Mouse (Mus musculus): ENCODE measurements at regions not wholly inside any gene's neighbourhood (a gene's known extent, or its start where the extent isn't known, plus 50 kb on each side); places are given as distances from the start of the nearest gene placed in this dataset.

GRCm38 (mm10) chr3:79996803-79997202 is 112.5 kb downstream of the Fam198b start:
- no peak for DNase-seq (ENCODE audit: low spot score)

- DNase-seq (ENCODE audit: low spot score) = no peak
Measured at GRCm38 (mm10) chr3:80002335-80002734, 118.0 kb downstream of the Fam198b start.

DNA sequence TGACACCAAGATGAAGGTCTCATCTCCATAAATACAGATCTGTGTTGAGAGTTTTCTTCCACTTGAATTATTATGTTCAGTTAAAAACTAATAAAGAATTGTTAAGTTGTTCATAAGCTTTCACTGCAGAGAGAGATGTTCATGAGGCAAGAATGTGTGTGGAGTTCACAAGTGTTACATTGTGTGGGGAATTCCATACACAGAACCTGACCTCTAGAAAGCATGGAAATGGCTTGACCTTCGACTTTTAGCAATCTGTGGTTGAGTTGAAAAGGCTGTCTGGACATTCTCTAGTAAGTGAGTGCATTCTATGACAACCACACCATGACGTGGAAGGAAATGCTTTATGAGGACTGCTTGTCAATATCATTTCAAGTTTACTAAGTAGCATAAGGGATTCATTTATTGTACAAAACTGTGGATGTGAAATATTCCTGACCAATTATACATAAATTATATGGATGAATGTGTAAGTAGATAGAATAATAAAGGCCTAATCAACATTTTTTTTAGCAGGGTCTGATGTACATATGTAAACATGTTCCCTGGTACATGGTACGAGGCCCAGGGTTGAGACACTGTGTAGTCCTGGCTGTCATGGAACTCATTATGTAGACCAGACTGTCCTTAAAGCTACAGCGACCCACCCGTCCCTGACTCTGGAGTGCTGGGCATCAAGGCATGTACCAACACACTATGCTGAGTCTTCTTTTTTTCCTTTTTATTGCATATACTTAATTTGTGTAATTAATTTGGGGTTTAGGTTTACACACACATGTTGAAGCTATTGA is 119.2 kb downstream of the Fam198b start:
- DNase-seq (ENCODE audit: low spot score) = no peak

- no peak for DNase-seq (ENCODE audit: low spot score)
Measured at GRCm38 (mm10) chr3:80004556-80004955, 120.2 kb downstream of the Fam198b start.

- DNase-seq (ENCODE audit: low spot score) = no peak
Measured at GRCm38 (mm10) chr3:80004966-80005365, 120.6 kb downstream of the Fam198b start.

DNA sequence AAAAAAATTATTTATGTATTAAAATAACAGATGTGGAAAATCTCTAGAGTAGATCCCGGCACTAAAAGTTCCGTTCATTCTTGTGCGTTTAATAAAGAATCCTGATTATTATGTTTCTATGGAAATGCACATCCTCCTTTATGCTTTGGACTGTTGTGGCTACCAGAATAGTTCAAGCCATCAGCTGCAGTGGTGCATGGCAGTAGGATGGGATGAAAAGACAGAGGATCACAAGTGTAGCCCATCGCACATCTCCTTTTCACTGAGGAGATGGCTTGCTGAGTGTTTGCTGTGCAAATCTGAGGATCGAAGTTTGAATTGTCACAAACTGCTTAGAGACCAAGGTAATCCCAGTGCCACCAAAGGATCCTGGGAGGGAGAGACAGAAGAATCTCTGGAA is 121.0 kb downstream of the Fam198b start:
- DNase-seq (ENCODE audit: low spot score) = no peak

DNA sequence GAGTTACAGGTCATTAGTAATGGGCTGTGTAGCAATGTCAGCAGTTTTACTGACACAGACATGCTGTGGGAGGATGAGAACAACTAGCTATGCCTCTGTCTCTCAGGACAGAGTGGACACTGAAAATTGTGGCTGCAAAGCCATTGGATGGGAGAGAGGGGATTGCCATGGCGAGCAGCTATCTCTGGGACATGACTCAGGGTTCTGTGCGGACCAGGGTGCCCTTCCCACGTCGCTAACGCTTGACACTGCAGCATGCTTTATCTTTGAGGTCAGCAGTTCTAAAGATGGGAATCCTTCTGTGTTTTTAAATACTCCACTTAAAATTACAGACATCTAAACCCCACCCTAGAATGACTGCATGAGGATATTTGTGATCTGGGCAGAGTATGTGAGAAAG is 121.9 kb downstream of the Fam198b start:
- no peak for DNase-seq (ENCODE audit: low spot score)

DNA sequence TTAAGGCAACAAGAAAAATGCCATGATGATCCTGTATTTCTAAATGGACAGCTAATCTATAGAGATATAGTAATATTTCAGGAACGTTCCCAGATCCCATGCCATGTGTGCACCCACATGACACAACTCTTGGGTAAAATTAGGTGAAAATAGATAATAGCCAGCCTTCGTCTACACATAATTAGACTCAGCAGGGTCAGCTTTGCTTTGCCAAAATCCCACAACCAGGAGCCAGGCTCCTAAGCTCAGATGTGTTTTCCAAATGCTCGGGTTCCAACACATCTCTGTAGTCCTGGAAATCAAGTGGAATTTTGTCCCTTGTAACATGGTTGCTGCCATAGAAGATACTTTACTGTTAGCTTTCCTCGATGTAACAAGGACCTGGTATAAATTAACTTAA is 122.7 kb downstream of the Fam198b start:
- DNase-seq (ENCODE audit: low spot score) = no peak

- DNase-seq (ENCODE audit: low spot score) = no peak
Measured at GRCm38 (mm10) chr3:80009275-80009674, 124.9 kb downstream of the Fam198b start.

GRCm38 (mm10) chr3:80025795-80026194 is 141.5 kb downstream of the Fam198b start:
- no peak for DNase-seq (ENCODE audit: low spot score)

- no peak for DNase-seq (ENCODE audit: low spot score)
Measured at GRCm38 (mm10) chr3:80033071-80033470, 148.7 kb downstream of the Fam198b start.

- no peak for DNase-seq (ENCODE audit: low spot score)
Measured at GRCm38 (mm10) chr3:80038553-80039129, 154.3 kb downstream of the Fam198b start.

GRCm38 (mm10) chr3:80042756-80043484 is 158.6 kb downstream of the Fam198b start:
- DNase-seq (ENCODE audit: low spot score) = peak; percentile 44

- DNase-seq (ENCODE audit: low spot score) = no peak
Measured at GRCm38 (mm10) chr3:80049495-80050225, 165.3 kb downstream of the Fam198b start.

GRCm38 (mm10) chr3:80050920-80051319 is 166.6 kb downstream of the Fam198b start:
- no peak for DNase-seq (ENCODE audit: low spot score)

DNA sequence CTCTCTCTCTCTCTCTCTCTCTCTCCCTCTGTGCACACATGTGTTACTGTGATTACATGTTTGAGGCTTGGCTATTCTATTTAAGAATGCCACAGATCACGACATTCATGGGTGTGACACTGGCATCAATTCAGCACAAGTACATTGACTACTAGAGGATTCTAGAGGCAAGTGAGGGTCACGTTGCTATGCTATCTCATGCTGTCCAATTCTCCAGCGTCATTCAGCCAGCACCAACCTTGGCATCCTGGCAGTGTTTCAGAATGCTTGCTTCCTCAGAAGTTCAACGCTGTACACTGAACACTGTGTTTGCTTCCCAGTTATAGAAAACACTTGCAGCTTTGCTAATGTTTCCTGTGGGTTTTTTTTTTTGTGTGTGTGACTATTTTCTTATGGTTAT is 167.6 kb downstream of the Fam198b start:
- no peak for DNase-seq (ENCODE audit: low spot score)

DNA sequence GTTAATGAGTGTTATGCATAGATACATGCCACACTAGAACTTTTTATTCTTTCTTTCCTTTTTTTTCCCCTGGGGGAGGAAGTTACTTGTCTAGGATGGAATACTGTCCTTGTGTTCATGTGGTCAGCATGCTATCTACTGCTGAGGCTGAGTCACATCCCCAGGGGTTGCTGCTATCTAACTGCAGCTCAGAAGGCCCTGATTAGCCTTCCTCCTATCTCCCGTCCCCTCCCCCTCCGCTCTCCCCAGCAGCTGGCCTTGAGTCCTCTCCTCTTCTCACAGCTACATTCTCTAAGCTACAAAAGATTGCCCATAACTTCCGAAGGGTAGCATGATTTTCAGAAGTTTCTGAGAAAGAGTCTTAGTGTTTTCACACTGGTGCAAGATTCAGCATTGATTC is 168.5 kb downstream of the Fam198b start:
- peak; percentile 46 for DNase-seq (ENCODE audit: low spot score)

DNA sequence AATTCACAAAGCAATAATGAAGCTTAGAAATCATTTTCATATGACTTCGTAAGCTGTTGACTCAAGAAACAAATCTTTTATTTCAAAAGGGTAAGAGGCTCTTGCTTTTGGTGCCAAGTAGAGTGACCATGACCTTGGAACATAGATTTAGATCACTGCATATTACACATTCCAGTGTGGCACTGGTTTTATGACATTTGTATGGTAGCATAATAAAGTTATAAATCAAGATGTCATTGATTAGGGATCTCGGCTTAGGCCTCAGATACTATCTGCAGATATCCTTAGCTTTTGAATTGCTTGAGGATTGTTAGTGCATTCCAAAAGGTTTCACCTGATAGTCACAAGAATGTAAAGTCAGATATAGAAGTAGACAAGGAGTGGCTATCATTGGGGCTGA is 169.1 kb downstream of the Fam198b start:
- DNase-seq (ENCODE audit: low spot score) = no peak

GRCm38 (mm10) chr3:80056636-80057350 is 172.5 kb downstream of the Fam198b start:
- no peak for DNase-seq (ENCODE audit: low spot score)

DNA sequence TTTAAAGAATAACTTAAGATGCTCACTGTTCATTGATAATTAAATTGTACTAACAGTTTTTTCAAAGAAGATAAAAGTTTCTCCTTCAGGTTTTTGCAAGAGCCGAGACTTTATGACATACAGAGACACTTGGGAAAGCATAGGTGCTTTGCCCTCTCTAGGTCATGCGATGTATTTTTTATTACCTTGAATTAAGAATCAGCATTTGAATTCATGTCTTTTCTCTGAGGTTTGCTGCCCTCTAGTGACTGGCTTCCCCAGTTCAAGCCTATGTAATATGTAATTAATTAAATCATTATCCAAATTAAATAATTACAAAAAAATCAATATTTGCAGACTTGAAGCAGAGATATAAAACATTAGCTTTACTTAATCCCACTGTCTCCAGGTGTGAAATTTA is 174.4 kb downstream of the Fam198b start:
- DNase-seq (ENCODE audit: low spot score) = peak; percentile 77

DNA sequence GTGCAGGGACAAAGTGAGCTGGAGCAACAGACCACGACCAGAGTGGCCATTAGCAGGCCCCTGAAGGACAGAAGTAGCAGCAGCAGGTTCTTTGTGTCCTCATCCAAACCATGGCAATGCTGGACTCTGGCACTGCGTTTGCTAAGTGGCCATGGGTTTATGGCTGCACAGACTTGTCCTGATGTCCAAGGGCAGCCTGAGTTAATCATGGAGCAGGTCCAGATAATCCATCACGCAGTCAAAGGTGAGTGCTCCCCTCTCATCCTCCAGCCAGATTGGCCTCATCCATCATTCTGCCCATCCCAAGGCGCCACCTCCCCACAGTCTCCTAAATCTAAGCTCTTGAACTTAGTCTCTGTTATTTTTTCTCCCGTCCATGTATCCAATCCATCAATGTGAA is 186.4 kb downstream of the Fam198b start:
- DNase-seq (ENCODE audit: low spot score) = no peak
